Mouse (Mus musculus) testis, postnatal 14 days (tissue): ENCODE measurements around the gene Tiam2.
A peak's percentile ranks its signal among the peaks of the same experiment; 100 is the strongest.

Experiments
- DNase-seq: peaks from one replicate; pipeline ENCODE4 v3.0.0; 2021; ENCODE audit warnings: low spot score

The Tiam2 gene

DNA sequence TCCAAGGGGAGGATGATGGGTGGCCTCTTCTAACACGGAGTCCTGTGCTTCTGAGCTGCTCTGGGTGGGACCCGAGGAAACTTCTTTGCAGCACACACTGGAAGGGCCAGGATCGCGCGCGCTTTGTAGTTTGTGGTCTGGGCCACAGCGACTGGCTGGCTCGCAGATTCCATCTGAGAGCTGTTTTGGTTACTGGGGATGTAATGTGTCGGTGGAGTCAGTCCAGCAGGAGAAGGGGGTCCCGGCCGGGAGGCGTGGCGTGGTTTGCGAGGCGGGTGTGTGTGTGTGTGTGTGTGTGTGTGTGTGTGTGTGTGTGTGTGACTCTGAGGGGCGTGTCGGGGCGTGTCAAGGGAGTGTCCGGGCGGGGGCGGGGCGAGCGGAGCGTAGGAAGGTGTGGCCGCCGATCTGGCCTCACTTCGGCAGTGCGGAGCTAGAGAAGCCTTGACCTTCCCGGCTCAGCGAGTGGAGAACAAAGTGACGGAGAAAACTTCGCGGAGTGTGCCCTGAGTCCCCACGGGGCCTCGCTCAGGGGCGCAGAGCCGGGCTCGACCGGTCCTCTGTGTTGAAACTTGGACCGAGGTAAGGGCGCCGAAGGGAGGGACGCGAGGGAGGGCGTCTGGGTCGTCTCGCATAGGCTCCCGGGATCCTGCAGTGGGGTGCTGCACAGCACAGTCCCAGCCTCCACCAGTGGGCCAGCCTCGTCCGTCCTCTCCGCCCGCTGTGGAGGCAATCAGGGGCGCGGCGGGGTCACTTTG is at the start of gene Tiam2:
Tiam2 (plus strand) TSS at position 426 of the 755 bp plus-strand sequence.
- DNase-seq, result peak; percentile 21

DNA sequence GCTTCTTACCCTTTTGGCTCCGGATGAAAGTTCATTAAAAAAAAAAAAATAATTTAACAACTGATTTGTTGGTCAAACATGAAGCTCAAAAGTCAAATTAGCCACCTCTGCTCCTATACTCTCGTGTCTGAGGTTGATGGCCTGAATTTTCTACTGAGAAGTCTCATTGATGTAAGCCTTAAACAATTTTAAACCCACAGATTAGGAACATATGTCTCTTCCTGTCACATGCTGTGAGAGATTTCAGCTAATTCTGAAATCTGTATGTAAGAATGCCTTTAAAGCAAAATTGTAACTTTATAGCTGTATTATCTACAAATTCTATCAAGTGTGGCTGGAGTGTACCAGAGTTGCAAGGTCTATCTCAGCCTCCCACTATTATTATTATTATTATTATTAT is 46.1 kb upstream of the Tiam2 start:
- no peak for DNase-seq

DNA sequence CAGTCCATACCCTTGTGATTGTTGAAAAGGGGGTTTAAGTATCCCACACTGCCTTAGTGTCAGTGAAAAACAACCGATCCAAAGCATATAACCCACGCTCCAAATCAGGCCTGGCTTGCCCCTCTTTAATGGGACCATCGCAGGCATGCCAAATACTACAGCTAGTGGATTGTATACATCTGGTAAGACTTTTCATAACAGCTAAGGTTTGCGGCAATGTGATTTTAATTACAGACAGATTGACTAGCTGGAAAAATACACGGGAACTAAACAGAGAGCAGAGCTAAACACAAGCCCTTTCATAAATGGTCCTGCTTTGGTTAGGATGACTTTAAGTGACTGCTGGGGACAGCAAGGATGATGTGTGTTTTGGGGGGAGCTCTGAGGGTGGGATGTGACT is 44.4 kb upstream of the Tiam2 start:
- no peak for DNase-seq

DNA sequence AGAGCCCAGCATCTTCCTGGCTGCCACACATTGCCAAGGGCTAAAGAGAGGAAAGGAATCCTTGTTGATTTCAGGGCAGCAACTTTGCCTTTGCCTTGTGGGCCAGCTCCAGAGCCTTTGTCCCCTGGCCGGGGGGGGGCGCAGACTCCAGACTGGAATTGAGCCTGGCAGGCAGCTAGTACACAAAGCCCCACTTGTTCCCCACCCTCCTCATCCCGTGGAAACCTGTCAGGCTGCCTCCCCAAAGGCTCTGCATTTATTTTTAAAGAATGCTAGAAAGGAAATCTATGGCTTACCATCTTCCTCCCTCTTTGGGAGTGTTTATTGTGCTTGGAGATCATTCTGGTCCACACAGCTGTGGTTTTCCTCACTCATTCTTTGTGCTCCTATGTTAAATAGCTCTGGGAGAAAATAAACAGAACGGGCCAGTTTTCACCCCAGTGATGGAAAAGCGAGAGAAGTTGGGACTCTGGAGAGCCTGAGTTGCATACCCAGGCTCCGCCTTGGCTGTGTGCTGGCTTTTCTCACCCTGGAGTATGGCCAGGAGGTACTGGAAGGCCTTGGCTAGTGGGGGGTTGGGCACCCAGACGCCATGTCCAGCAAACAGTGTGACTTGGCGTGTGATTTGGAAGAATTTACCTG is 41.2 kb upstream of the Tiam2 start:
- no peak for DNase-seq

DNA sequence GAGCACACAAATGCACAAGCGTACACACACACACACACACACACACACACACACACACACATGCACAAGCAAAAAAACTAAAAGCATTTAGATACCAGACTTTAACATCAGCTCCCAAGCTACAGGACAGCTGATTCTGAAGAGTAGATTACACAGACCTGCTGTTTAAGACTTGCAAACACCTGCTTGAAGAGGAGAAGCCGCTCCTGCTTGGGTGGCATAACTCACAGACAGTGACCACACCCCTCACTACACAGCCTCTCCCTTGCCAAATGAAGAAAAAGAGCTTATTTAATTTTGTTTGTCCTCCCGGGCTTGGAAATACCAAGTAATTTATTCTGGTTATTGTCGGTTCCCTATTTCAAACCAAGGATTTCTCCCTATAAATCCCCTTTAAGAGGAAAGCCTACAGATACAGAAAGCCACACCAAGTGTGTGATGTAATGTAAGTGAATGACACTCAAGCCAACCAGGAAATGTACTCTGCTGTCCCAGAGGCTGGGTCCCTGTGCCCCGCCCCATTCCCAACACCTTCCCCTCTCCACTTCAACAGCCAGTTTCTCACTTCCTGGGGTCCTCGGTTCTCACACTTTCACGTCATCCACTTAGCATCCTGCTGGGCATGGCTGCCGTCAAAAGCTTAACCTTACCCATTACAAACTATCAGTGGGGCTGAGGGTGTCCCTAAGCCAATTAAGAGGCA is 40.1 kb upstream of the Tiam2 start:
- no peak for DNase-seq

DNA sequence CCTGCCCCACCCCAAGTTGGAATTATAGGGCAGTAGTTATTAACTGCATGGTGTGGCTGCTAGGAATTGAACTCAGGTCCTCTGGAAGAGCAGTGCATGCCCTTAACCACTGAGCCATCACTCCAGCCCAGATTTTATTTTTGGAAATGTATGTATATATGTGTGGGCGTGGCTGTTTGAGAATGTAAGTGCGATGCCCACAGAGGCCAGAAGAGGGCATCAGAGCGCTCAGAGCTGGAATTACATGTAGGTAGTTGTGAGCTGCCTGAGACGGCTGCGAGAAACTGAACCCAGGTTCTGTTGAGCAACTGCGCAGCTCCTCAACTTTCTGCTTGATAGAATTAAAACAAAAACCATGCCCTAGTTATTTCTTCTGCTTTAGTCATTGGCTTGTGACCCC is 38.0 kb upstream of the Tiam2 start:
- no peak for DNase-seq

DNA sequence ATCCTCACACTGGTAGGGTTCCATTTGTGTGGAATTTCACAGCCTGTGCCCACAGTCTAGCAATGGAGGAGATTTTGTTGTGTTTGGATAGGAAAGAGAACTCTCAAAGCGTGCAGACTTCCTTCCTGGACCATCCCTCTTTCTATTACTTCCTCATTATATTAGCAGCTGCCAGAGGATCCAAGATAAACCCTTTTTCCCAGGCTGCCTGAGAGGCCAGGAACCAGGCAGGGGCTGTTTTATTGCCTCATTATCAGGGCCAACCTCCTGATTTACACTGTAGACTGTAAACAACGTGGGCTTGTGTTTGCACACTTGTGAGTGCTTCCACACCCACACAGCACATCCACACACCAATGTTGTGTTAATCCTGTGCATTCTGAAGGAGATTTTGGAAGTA is 31.3 kb upstream of the Tiam2 start:
- DNase-seq, result no peak

DNA sequence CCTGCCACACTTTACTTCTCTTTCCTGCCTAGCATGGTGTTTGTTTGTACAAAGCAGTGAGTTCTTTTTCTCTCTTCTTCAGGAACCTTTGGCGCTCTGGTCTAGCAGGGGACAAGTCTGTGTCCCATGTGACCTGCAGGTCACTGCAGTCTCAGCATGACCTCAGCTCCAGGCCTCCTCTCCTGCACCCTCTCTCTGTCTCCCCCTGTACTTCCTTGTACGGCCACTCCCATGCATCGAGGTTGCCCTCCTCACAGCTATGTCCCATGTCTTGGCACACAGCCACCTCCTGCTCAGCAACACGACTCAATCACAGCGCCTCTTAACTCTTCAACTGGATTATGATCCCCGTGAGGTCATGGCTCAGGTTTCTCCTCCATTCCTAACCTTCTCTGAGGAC is 26.9 kb upstream of the Tiam2 start:
- DNase-seq, result no peak

DNA sequence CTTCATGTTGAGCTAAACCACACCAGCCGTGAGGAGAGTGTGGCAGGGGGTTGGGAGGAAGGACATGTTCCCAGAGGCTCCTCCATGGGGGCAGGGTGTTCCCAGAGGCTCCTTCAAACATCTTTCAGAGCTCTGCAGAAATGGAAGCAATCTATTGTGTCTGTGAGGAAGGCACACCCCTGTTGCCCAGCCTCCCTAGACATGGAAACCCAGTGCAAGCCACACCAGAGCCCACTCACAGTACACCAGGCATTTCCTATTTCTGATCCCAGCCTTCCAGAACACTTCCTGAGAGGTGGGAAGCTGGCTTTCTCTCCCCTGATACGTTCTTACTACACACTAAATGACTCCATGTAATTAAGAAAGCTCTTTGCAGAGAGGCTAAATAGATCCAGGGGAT is 20.4 kb upstream of the Tiam2 start:
- no peak for DNase-seq

DNA sequence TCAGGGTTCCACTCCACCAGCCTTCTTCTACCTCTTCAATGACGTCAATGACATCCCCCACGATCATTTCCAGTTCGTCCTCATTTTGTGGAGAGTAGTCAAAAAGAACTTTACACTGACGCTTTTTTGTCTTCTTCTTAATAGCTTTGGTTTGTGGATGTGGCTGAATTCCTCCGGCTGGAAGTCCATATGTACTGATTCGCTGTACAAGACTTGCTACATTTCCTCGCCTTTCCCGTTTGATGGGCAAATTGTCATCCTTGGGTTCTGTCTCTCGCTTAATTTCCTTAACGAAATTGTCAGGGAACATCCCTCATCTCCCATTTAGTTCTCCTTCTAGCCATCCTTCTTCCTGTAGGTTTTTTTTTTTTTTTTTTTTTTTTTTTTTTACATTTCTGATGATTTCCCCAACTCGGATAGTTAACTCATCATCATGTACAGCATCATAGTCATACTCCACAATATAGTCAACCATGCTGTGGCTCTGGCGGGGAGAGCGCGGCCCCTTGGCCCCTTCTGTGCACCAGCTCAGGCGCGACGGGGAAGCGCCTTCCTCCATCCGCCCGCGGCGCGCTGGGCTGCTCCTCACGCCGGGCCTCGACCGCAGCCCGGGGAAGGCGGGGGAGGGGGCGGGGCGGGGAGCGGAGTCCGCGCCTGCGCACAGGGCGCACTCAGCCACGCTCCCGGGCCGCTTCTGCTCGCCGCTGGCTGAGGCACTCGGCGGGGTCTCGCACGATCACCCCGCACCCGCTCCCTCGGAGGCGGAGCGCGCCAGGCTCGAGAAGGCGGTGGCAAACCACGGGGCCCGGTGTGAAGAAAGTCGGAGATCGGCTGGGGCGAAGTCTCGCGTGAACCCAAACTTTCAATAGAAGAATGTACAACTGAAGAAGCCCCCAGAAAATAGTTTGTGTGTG is 12.4 kb upstream of the Tiam2 start:
- DNase-seq, result peak; percentile 79

DNA sequence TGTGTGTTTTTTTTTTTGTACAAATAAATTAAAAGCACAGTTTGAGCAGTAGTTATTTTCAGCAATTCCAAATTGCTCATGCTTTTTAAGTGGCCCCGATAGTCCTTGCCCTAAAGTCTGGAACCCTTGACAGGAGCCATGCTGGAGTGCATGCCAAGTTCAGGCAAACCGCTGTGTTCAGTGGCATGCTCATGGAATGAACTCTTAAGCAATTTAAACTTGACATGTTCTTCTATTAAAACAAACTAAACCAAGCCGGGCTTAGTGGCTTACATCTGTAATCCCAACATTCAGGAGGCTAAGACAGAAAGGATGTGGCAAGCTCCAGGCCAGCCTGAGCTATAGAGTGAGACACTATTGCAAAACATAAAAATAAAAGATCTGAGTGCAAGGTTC is 11.8 kb upstream of the Tiam2 start:
- DNase-seq, result no peak

DNA sequence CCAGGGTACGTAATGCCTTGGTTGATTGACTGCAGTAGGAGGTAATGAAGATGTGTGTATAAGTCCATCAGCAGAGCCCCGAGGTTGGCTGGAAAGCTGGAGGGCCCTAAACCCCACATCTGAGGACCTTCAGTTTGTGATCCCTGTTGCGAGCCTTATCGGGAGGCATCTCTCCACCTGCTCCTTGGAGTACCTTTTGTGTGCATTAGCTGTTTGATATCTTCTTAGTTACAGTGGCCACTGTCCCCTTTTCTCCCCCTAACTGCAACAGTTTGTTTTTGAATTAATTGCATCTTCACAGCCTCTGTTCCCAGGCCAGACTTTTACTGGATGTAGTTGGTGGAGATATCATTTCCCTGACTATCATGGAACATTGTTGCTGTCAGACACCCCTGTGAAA is 10.8 kb upstream of the Tiam2 start:
- no peak for DNase-seq

DNA sequence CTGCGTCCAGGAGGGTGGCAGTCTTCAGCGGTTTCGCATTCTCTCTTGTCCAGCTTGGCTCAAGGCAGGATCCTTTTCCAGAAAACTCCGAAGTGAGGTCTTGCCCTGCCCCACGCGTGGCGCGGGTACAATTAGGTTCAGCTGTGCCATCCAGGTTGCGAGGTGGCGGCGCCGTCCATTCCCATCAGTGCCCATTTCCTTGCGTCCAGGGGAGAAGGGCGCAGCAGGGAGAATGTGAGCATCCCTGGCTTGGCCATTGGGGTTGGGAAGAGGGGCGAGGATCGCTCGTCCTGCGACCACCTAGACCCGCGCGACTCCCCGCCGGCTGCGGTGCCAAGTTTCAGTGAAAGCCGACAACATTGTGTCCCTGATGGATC is 518 bp downstream of the Tiam2 start:
- no peak for DNase-seq

DNA sequence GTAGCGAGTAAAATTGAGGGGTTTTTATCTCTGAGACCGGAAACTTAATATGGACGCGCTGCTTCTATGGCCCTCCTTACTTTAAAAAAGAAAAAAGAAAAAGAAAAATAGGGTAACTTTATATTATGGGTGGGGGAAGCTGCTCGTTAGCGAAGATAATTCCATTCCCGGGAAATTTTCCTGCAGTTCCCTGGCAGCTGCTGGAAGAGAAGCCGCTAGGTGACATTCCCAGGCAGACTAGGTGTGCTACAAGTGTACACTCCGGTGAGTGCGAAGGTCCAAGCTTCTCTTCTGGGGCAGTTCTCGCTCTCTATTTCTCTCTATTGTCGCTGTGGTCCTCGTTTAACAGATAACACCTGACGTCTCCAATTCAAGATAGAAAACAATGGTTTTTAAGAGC is 962 bp downstream of the Tiam2 start:
- no peak for DNase-seq

DNA sequence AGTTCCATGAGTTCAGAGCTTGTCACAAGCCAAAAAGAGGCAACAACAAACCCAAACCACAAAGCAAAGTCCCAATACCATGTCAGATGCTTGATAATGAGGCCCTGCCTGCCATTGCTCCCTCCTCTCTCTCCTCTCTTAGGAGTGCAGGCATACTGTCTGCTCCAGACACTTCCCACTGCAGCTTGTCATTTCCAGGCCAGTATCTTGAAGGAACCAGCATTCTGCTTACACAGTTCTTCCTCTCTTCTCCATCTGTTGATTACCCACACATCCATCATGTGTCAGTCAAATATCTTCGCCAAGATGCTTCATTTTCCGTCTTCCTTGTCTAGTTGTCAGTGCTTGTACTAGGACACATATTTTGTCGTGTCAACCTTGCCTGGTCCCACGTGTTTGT is 2.4 kb downstream of the Tiam2 start:
- no peak for DNase-seq

DNA sequence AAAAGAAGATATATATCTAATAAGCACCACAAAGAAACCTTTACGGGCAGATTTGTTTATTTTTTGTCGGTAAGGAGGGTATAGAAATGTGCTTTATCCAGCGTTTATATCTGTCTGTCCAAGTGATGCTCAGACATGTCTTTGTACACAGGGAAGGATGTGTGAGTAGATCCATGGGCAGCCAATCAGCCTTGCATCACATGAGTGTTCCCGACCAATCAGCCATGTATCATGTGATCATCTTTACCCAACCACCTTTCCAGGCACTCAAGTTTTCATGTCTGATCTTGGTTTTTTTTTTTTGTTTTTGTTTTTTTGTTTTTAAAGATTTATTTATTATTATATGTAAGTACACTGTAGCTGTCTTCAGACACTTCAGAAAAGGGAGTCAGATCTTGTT is 3.1 kb downstream of the Tiam2 start:
- DNase-seq, result no peak

DNA sequence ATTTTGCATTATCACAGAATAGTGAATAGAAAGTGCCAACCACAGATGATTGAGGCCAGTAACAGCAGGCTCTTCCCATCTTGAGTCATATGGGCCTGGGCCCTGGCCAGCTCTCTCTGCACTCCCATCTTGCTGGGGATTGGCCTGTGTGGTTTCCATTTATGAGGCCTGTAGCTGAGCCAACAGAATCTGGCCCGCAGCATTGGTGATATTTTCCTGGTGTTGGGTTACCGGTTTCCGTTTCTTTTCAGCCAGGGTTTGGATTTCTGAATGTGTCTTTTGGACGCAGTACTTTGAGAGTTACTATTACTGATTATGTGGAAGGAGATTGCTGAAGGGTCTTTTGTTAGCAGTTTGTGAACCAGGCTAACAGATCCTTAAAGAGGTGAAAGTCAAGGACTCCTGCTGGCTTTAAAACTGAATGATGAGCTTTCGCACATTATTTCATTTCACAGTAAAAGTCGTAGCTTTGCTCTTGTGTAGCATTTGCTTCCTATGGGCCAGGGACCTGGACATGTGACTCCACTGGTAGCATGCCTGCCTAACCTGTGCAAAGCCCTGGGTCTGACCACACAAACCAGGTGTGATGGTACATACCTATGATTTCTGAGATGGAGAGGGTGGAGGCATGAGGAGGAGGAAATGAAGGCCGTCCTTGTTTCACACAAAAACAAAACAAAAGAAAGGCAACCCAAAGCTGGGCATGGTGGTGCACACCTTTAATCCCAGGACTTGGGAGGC is 5.5 kb downstream of the Tiam2 start:
- no peak for DNase-seq

DNA sequence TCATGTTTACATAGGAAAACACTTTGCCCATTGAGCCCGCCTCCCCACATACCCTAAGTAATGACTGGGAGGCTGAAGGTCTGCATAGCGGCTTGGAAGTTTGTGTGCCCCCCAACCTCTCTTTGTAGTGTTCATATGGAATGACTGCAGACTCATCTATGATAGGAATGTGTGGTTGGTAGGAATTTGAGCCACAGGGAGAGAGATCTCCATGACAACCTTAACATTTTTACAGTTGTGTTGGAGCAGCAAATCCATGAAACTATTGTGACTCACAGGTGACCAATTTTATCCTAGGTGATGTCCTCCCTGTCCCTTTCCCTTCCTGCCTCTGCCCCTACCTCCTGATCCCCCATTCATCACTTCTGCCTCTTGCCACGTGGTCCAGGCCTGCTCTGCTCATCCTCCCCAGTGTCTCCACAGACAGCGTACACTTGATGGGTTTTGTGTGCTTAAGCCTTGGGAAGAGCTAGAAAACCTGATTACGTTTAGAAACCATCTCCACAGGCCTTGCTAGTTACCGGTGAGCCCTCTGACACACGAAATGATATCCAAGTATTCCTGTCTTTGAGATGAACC is 9.9 kb downstream of the Tiam2 start:
- DNase-seq, result no peak

DNA sequence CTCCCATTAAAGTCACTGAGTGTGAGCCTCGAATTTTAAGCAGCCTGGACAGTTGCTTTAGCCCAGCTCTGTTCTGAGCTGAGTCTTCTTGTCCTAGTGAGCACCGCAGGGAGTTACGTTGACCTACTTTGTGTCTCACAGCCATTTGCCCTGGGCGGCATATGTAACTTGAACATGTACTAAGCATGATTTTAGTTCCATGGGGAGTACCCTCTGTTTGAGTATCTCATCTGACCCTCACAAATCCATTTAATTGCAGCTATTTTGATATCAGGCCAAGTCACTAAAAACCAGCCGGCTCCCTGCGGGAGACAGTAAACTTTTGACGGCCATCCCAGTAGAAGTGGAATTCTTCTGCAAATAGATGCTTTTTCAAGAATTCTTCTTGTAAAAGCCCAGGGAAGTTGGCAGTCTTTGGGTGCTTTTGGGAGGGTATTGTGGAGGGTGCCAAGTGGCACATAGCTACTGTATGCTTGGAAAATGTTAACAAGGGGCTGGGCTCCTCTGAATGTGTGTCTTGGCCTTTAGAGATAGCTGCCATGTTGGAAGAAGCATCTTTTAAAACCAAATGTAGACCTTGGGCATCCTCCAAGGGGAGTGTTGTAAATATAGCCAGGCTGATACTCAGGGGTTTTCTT is 10.6 kb downstream of the Tiam2 start:
- no peak for DNase-seq

DNA sequence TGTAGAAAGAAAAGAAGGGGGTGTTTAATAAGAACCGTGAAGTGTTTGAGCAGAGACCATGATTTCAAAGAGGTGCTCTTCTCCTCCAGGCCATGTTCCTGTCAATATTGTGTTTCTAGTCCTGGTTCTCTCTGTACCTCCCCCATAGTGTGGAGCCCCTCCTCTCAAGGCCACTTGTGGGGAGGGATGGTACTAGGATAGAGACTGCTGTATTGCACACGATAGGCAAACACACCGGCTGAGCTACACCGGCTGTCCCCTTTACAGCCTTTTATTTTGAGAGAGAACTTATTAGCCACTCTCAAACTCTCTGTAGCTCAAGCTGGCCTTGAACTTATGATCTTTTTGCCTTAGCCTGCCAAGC is 11.1 kb downstream of the Tiam2 start:
- no peak for DNase-seq

DNA sequence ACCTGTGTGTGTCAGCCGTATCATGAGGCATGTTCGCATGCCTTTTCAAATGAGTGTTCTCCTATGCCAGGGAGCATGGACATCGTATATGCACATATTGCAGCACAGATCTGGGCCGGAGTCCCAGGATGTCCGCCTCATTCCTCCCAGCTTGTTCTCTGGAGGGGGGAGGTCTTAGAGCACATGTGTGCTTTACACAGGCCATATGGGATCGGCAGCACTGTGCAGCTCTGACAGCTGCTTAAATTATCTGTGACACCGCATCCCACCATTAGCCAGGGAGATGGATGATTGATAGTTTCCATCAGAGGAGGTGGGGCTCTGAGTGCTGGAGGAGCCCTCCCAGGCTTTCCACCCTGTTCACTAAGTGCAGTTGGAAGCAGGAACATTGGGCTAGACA is 12.4 kb downstream of the Tiam2 start:
- DNase-seq, result no peak
